In the genomic region with DNA sequence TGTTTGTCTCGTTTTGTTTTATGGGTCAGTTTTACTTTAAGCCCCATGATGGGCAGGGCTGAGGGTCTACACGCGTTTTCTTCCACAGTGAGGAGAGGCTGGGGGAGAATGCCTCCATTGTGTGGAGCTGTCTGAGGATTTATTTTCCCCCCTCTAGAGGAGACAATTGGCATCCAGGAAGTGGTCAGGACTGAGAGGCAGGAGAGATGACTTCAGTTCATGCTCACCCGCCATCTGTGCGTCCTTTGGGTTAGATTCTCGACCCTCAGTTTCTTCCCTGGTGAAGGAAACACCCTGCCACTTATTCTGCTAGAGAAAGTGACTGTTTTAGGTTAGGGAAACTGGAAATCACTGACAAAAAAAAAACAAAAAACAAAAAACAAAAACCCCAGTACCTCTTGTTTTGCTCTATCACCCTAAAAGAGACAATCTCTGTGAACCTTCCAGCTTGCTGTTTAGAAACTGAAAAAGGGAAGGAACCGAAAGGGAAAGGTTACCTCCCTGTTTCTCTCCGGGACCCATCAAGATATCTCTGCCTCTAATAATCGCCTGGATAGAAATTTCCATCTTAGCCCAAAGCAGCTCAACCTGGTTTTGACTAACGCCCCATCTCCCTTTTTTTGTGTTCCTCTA, we compare ENCODE assay signal across 15 mouse cellular contexts.
DNase-seq lines count a peak whose midpoint lies in the region; ATAC-seq lines count a peak whose summit lies in the region.
"Had no signal": no experiment of that assay in that cellular context is flagged by ENCODE, and none has a peak within 500 bp of the region (broad histone marks: within the 10 kb centered on the region; RNA-seq: fewer than 3 reads in every experiment).

No protein-coding gene starts in this region.

- no peaks in the 10 kb centered on the region for H3K4me1 ChIP-seq in midbrain, embryonic 11.5 days (ENCODE audit: control insufficient read depth, insufficient read depth, low read length)
- H3K4me1 ChIP-seq in midbrain, embryonic 16.5 days (ENCODE audit: control insufficient read depth, insufficient read depth, low read length) = no peaks in the 10 kb centered on the region
- peaks cover 35% of the 10 kb centered on the region for H3K4me1 ChIP-seq in embryonic facial prominence, embryonic 10.5 days
- H3K4me1 ChIP-seq: midbrain, embryonic 13.5 days; neural tube, embryonic 12.5 days had no signal

- ATAC-seq in midbrain, embryonic 11.5 days (ENCODE audit: low FRiP score) = no peak
- no peak for ATAC-seq in midbrain, embryonic 16.5 days
- ATAC-seq: midbrain, embryonic 13.5 days had no signal

- no peaks in the 10 kb centered on the region for H3K36me3 ChIP-seq in midbrain, embryonic 11.5 days (ENCODE audit: control insufficient read depth, insufficient read depth, low read length)
- no peaks in the 10 kb centered on the region for H3K36me3 ChIP-seq in midbrain, embryonic 16.5 days (ENCODE audit: control insufficient read depth, insufficient read depth, low read length)
- H3K36me3 ChIP-seq in embryonic facial prominence, embryonic 10.5 days (replicated peaks) = no peaks in the 10 kb centered on the region
- no peaks in the 10 kb centered on the region for H3K36me3 ChIP-seq in splenic B cell, adult 2 months (ENCODE audit: control insufficient read depth, insufficient read depth, low read length, poor library complexity, severe bottlenecking)
- H3K36me3 ChIP-seq: midbrain, embryonic 13.5 days; neural tube, embryonic 12.5 days had no signal

- no peak overlapping the region for H3K4me3 ChIP-seq in midbrain, embryonic 11.5 days (ENCODE audit: low read depth, low read length)
- H3K4me3 ChIP-seq in midbrain, embryonic 16.5 days (ENCODE audit: low read depth, low read length) = no peak overlapping the region
- no peak overlapping the region for H3K4me3 ChIP-seq in embryonic facial prominence, embryonic 10.5 days
- H3K4me3 ChIP-seq: midbrain, embryonic 13.5 days; neural tube, embryonic 12.5 days had no signal

- H3K9me3 ChIP-seq in midbrain, embryonic 11.5 days (ENCODE audit: control insufficient read depth, low read length) = no peaks in the 10 kb centered on the region
- no peaks in the 10 kb centered on the region for H3K9me3 ChIP-seq in midbrain, embryonic 16.5 days (replicated peaks; ENCODE audit: control insufficient read depth, low read length, poor library complexity, severe bottlenecking)
- H3K9me3 ChIP-seq in embryonic facial prominence, embryonic 10.5 days = no peaks in the 10 kb centered on the region
- H3K9me3 ChIP-seq: midbrain, embryonic 13.5 days; neural tube, embryonic 12.5 days had no signal

- 70% methylated on average over 10 of the region's 10 CpGs for WGBS in midbrain, embryonic 11.5 days
- 72% methylated on average over 10 of the region's 10 CpGs for WGBS in midbrain, embryonic 16.5 days
- WGBS in embryonic facial prominence, embryonic 10.5 days = 39% methylated on average over 10 of the region's 10 CpGs

- no peak overlapping the region for H3K27ac ChIP-seq in midbrain, embryonic 11.5 days (ENCODE audit: low read depth, low read length)
- no peak overlapping the region for H3K27ac ChIP-seq in midbrain, embryonic 16.5 days (ENCODE audit: low read length)
- H3K27ac ChIP-seq in embryonic facial prominence, embryonic 10.5 days (replicated peaks) = peak overlapping the region; percentile 76
- H3K27ac ChIP-seq: hindbrain, postnatal 0 days; midbrain, embryonic 13.5 days; neural tube, embryonic 12.5 days had no signal

- no peaks in the 10 kb centered on the region for H3K27me3 ChIP-seq in midbrain, embryonic 11.5 days (ENCODE audit: control insufficient read depth, insufficient read depth, low read length)
- H3K27me3 ChIP-seq in midbrain, embryonic 16.5 days (ENCODE audit: control insufficient read depth, insufficient read depth, low read depth, low read length) = no peaks in the 10 kb centered on the region
- no peaks in the 10 kb centered on the region for H3K27me3 ChIP-seq in embryonic facial prominence, embryonic 10.5 days (replicated peaks; ENCODE audit: low read depth, poor library complexity, severe bottlenecking)
- no peaks in the 10 kb centered on the region for H3K27me3 ChIP-seq in splenic B cell, adult 2 months (ENCODE audit: control insufficient read depth, insufficient read depth, low read length, poor library complexity, severe bottlenecking)
- H3K27me3 ChIP-seq: midbrain, embryonic 13.5 days; neural tube, embryonic 12.5 days had no signal

- no peak overlapping the region for H3K9ac ChIP-seq in midbrain, embryonic 11.5 days (ENCODE audit: low read length)
- no peak overlapping the region for H3K9ac ChIP-seq in midbrain, embryonic 16.5 days (ENCODE audit: low read depth, low read length)
- H3K9ac ChIP-seq: lung, embryonic 14.5 days; midbrain, embryonic 13.5 days; neural tube, embryonic 12.5 days had no signal

- H3K4me2 ChIP-seq in midbrain, embryonic 11.5 days = no peak overlapping the region
- no peak overlapping the region for H3K4me2 ChIP-seq in midbrain, embryonic 16.5 days (ENCODE audit: low read length)
- H3K4me2 ChIP-seq: lung, embryonic 14.5 days; midbrain, embryonic 13.5 days; neural tube, embryonic 12.5 days had no signal

- peak; percentile 80 for DNase-seq in midbrain, embryonic 11.5 days (ENCODE audit: low spot score, missing footprints)
- no peak for DNase-seq in embryonic facial prominence, embryonic 10.5 days (ENCODE audit: low spot score)
- peak; percentile 9 for DNase-seq in induced T-regulatory cell, adult 2 months (ENCODE audit: low read depth)
- DNase-seq in splenic B cell, adult 2 months (ENCODE audit: low read depth, low spot score) = peak; percentile 45
- no peak for DNase-seq in kidney, postnatal 4 days
- DNase-seq in ovary, postnatal 14 days (ENCODE audit: low spot score) = no peak
- DNase-seq: cerebellum, adult 9-11 months; gastrocnemius, postnatal 14 days; kidney, postnatal 14 days; lung, embryonic 14.5 days; right cerebral cortex, postnatal 14 days had no signal

Comparison
In these comparisons a context has a peak if more than half of its experiments do, and no peak if none do; other contexts are left out.
1. DNase-seq: peak in midbrain, embryonic 11.5 days (single experiment), induced T-regulatory cell, adult 2 months (single experiment) and splenic B cell, adult 2 months (single experiment); none in embryonic facial prominence, embryonic 10.5 days (single experiment), kidney, postnatal 4 days (0 of 2) and ovary, postnatal 14 days (single experiment).